Comparison of ENCODE assay signal across 10 mouse cellular contexts in genomic region chr4:114913594-114913962, GRCm38 (mm10). TPM values are rescaled to one million over a fixed set of nuclear protein-coding genes. Genes with fewer than 3 reads are reported as not detected.
DNase-seq lines count a peak whose midpoint lies in the region; ATAC-seq and TF ChIP-seq lines count a peak whose summit lies in the region.
"Had no signal": no experiment of that assay in that cellular context is flagged by ENCODE, and none has a peak within 500 bp of the region (broad histone marks: within the 10 kb centered on the region; RNA-seq: fewer than 3 reads in every experiment).

No protein-coding gene starts in this region.

- no peak overlapping the region for H3K9ac ChIP-seq in embryonic facial prominence, embryonic 11.5 days (replicated peaks; ENCODE audit: low read length)
- no peak overlapping the region for H3K9ac ChIP-seq in hindbrain, embryonic 15.5 days
- no peak overlapping the region for H3K9ac ChIP-seq in liver, embryonic 14.5 days (replicated peaks)
- H3K9ac ChIP-seq: stomach, embryonic 15.5 days had no signal

- TF ChIP-seq EP300 in liver, embryonic 14.5 days (IDR thresholded peaks at IDR 0.05; ENCODE audit: low read depth) = no peak

- peaks cover 63% of the 10 kb centered on the region for H3K27me3 ChIP-seq in embryonic facial prominence, embryonic 11.5 days (ENCODE audit: control insufficient read depth, insufficient read depth, low read length)
- H3K27me3 ChIP-seq in hindbrain, embryonic 15.5 days = peaks cover 92% of the 10 kb centered on the region
- peaks cover 81% of the 10 kb centered on the region for H3K27me3 ChIP-seq in liver, embryonic 14.5 days (ENCODE audit: control insufficient read depth, insufficient read depth, low read length)

- H3K4me3 ChIP-seq in embryonic facial prominence, embryonic 11.5 days (ENCODE audit: low read depth, low read length) = no peak overlapping the region
- no peak overlapping the region for H3K4me3 ChIP-seq in hindbrain, embryonic 15.5 days
- no peak overlapping the region for H3K4me3 ChIP-seq in liver, embryonic 14.5 days (ENCODE audit: insufficient read depth in 1 of 2, low read depth in 2 of 2, low read length in 2 of 2)
- H3K4me3 ChIP-seq: stomach, embryonic 15.5 days had no signal

- peak; percentile 27 to 52 for DNase-seq in left cerebral cortex, adult 18-20 months (ENCODE audit: low spot score in 2 of 2)
- no peak for DNase-seq in left cerebral cortex, adult 8-10 months (ENCODE audit: low spot score in 2 of 2)
- DNase-seq in adrenal gland, adult 18-20 months (ENCODE audit: low spot score in 2 of 2) = peak; percentile 54 to 58
- DNase-seq in embryonic facial prominence, embryonic 11.5 days (ENCODE audit: low spot score) = peak; percentile 87
- DNase-seq in liver, embryonic 14.5 days (ENCODE audit: low read depth in 3 of 3, low spot score in 3 of 3) = peak in 1 of 3 experiments; percentile 14
- peak; percentile 85 for DNase-seq in retina, embryonic 14.5 days (ENCODE audit: low spot score)

- ATAC-seq in embryonic facial prominence, embryonic 11.5 days (replicated peaks; ENCODE audit: insufficient number of reproducible peaks, low FRiP score, low TSS enrichment, low read depth) = no peak
- peak; percentile 40; the same call in 1 of the 2 replicates for ATAC-seq in hindbrain, embryonic 15.5 days (ENCODE audit: low FRiP score, low read depth)
- no peak for ATAC-seq in liver, embryonic 14.5 days (ENCODE audit: insufficient read depth)
- no peak for ATAC-seq in erythroblast, adult 5-6 weeks (replicated peaks; ENCODE audit: low FRiP score, poor library complexity, severe bottlenecking)

- H3K4me2 ChIP-seq in embryonic facial prominence, embryonic 11.5 days (ENCODE audit: low read depth, low read length) = no peak overlapping the region
- H3K4me2 ChIP-seq in hindbrain, embryonic 15.5 days = no peak overlapping the region
- H3K4me2 ChIP-seq in liver, embryonic 14.5 days (ENCODE audit: low read depth) = no peak overlapping the region
- H3K4me2 ChIP-seq: stomach, embryonic 15.5 days had no signal

- TF ChIP-seq CTCF in liver, embryonic 14.5 days (IDR thresholded peaks at IDR 0.05; ENCODE audit: low read depth) = peak; percentile 59

- no peaks in the 10 kb centered on the region for H3K4me1 ChIP-seq in embryonic facial prominence, embryonic 11.5 days (ENCODE audit: control insufficient read depth, insufficient read depth, low read length)
- peaks cover 9% of the 10 kb centered on the region for H3K4me1 ChIP-seq in hindbrain, embryonic 15.5 days (replicated peaks)
- no peaks in the 10 kb centered on the region for H3K4me1 ChIP-seq in liver, embryonic 14.5 days (replicated peaks; ENCODE audit: control insufficient read depth in 2 of 2, insufficient read depth in 2 of 2, low read length in 1 of 2)

- H3K36me3 ChIP-seq in embryonic facial prominence, embryonic 11.5 days (replicated peaks; ENCODE audit: control insufficient read depth, insufficient read depth, low read depth, low read length) = no peaks in the 10 kb centered on the region
- no peaks in the 10 kb centered on the region for H3K36me3 ChIP-seq in hindbrain, embryonic 15.5 days
- no peaks in the 10 kb centered on the region for H3K36me3 ChIP-seq in liver, embryonic 14.5 days (replicated peaks; ENCODE audit: control insufficient read depth, insufficient read depth, low read depth)
- H3K36me3 ChIP-seq: stomach, embryonic 15.5 days had no signal

- WGBS in embryonic facial prominence, embryonic 11.5 days = 4% methylated on average over 13 of the region's 13 CpGs
- WGBS in hindbrain, embryonic 15.5 days = 2% methylated on average over 13 of the region's 13 CpGs
- 4% methylated on average over 13 of the region's 13 CpGs for WGBS in liver, embryonic 14.5 days (ENCODE audit: insufficient replicate concordance)

- H3K9me3 ChIP-seq in embryonic facial prominence, embryonic 11.5 days (replicated peaks; ENCODE audit: control insufficient read depth, low read length) = no peaks in the 10 kb centered on the region
- H3K9me3 ChIP-seq in hindbrain, embryonic 15.5 days = no peaks in the 10 kb centered on the region
- H3K9me3 ChIP-seq in liver, embryonic 14.5 days (ENCODE audit: control insufficient read depth, low read length) = no peaks in the 10 kb centered on the region
- H3K9me3 ChIP-seq: stomach, embryonic 15.5 days had no signal

- H3K27ac ChIP-seq in embryonic facial prominence, embryonic 11.5 days (replicated peaks; ENCODE audit: low read depth, low read length) = no peak overlapping the region
- no peak overlapping the region for H3K27ac ChIP-seq in hindbrain, embryonic 15.5 days (replicated peaks)
- H3K27ac ChIP-seq in liver, embryonic 14.5 days = no peak overlapping the region
- H3K27ac ChIP-seq: stomach, embryonic 15.5 days had no signal

RNA-seq across cellular contexts. Expression of gene Foxd2, which starts 4.9 kb away (rescaled TPM):
- under 1 TPM; 0.58 to 0.91 TPM for total RNA-seq in left cerebral cortex, adult 18-20 months (2021)
- under 1 TPM; 0.42 to 0.78 (median 0.50) TPM for total RNA-seq in left cerebral cortex, adult 8-10 months (2022)
- total RNA-seq in adrenal gland, adult 18-20 months (2021) = 1 to 10 TPM; 2.3 to 3.0 TPM
- 2.7 and 3.6 TPM in 2 replicates for polyA plus RNA-seq in embryonic facial prominence, embryonic 11.5 days (2014; fragmentation: Nextera tagmentation; extraction: Ambion mirVana)
- polyA plus RNA-seq in hindbrain, embryonic 15.5 days (2015; fragmentation: Nextera tagmentation; extraction: Ambion mirVana) = 0.18 and 0.45 TPM in 2 replicates
- polyA plus RNA-seq in liver, embryonic 14.5 days (2012; rRNA removed) = 0.02 TPM in 2 replicates
- not detected in 2 replicates for polyA plus RNA-seq in liver, embryonic 14.5 days (2014; fragmentation: Nextera tagmentation; extraction: Ambion mirVana)
- total RNA-seq in erythroblast, adult 5-6 weeks (2015; ENCODE audit: low replicate concordance) = not detected in 2 replicates
- 0.28 TPM in 1 of 2 replicates, not detected in the other for total RNA-seq in erythroblast, adult 5-6 weeks (2017; ENCODE audit: low replicate concordance)

RNA-seq across cellular contexts. Expression of gene Foxe3, which starts 12.2 kb away (rescaled TPM):
- not detected for total RNA-seq in left cerebral cortex, adult 18-20 months (2021)
- total RNA-seq in left cerebral cortex, adult 8-10 months (2022) = not detected
- total RNA-seq in adrenal gland, adult 18-20 months (2021) = not detected
- 1.1 and 3.1 TPM in 2 replicates for polyA plus RNA-seq in embryonic facial prominence, embryonic 11.5 days (2014; fragmentation: Nextera tagmentation; extraction: Ambion mirVana)
- not detected in 2 replicates for polyA plus RNA-seq in hindbrain, embryonic 15.5 days (2015; fragmentation: Nextera tagmentation; extraction: Ambion mirVana)
- polyA plus RNA-seq in liver, embryonic 14.5 days (2012; rRNA removed) = not detected in 2 replicates
- not detected in 2 replicates for polyA plus RNA-seq in liver, embryonic 14.5 days (2014; fragmentation: Nextera tagmentation; extraction: Ambion mirVana)
- total RNA-seq in erythroblast, adult 5-6 weeks (2015; ENCODE audit: low replicate concordance) = not detected in 2 replicates
- total RNA-seq in erythroblast, adult 5-6 weeks (2017; ENCODE audit: low replicate concordance) = not detected in 2 replicates
- total RNA-seq: left cerebral cortex, postnatal 10 days had no signal
- polyA plus RNA-seq: stomach, embryonic 15.5 days had no signal

Comparison
In these comparisons a context has a peak if more than half of its experiments do, and no peak if none do; other contexts are left out.
1. DNase-seq: peak in left cerebral cortex, adult 18-20 months (2 of 2), adrenal gland, adult 18-20 months (2 of 2), embryonic facial prominence, embryonic 11.5 days (single experiment) and retina, embryonic 14.5 days (single experiment); none in left cerebral cortex, adult 8-10 months (0 of 2).